Mouse (Mus musculus): Measurements from ENCODE around the gene Med27. TPM values are rescaled to one million over a fixed set of nuclear protein-coding genes. Genes with fewer than 3 reads are reported as not detected.

Med27 gene
- polyA plus RNA-seq, 1 experiment from 2014 or later, result 34.4 TPM

DNA sequence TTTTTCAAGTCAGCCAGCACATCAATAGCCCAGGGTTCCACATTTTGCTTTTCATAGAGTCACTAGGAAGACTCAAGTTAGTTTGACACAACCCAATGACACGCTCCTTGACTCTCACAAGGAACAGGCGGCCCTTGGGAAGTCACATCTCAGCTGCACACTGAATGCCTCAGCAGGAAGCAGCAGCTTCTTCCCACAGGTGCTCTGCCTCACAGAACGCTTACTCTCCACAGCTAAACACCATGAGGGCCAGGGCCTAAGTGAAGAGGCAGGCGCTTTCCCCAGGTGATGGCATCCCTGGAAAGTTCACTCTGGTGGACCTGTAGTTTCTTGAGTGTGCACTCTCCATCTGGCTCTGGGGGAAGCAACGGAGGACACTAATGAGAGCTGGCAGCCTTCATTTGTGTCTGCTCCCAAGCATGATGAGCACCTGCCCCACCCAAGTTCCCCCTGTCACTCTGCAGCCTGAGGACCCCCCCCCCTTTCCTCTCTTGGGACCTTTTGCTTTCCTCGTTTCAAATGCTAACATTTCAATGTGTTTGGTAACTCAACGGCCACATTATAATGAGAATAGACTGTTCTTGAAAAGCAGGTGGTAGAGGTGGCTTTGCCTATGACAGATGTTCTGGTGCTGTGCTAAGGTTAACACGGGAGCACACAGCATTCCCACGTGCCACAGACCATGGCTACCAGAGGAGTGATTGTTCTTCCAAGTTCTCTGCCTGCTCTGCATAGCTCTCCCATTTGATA lies 154.2 kb downstream of the Med27 start:
- Histone ChIP-seq H3K4me2 (no peak overlapping the region), H3K9ac (no peak overlapping the region), H3K4me1 (peaks cover 3% of the 10 kb centered on the region), H3K36me3 (peaks cover 14% of the 10 kb centered on the region), H3K27me3 (replicated peaks) (no peaks in the 10 kb centered on the region), H3K27ac (replicated peaks) (no peak overlapping the region), H3K4me3 (no peak overlapping the region), H3K9me3 (no peaks in the 10 kb centered on the region)
- 80% methylated on average over 9 of the region's 9 CpGs for WGBS
- ATAC-seq (ENCODE audit: extremely low read depth, insufficient number of reproducible peaks, low FRiP score, low TSS enrichment), result no peak

DNA sequence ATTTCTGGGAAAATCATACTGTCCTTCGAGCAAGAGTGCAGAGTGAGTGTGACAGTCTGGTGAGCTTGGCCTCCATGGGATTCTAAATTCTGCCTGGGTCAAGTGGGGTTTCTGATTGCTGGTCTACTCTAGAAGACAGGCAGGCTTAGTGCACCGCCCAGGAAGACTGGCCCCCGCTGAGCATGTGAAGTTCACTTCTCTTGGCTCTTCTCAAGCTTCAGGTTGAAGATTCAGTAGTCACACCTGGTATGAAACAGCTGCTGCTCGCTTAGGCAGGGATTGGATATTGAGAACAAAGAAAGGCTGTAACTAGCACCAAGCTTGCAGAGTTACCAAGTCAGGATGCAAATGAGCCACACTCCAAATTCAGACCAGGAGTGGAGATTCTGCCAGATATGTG lies 154.8 kb downstream of the Med27 start:
- no peak overlapping the region for H3K4me2 ChIP-seq
- no peaks in the 10 kb centered on the region for H3K9me3 ChIP-seq
- WGBS, result 58% methylated on average over 4 of the region's 4 CpGs
- no peak for ATAC-seq (ENCODE audit: extremely low read depth, insufficient number of reproducible peaks, low FRiP score, low TSS enrichment)
- H3K9ac ChIP-seq, result no peak overlapping the region
- no peak overlapping the region for H3K4me3 ChIP-seq
- peaks cover 6% of the 10 kb centered on the region for H3K4me1 ChIP-seq
- peaks cover 14% of the 10 kb centered on the region for H3K36me3 ChIP-seq
- no peaks in the 10 kb centered on the region for H3K27me3 ChIP-seq (replicated peaks)
- no peak overlapping the region for H3K27ac ChIP-seq (replicated peaks)

DNA sequence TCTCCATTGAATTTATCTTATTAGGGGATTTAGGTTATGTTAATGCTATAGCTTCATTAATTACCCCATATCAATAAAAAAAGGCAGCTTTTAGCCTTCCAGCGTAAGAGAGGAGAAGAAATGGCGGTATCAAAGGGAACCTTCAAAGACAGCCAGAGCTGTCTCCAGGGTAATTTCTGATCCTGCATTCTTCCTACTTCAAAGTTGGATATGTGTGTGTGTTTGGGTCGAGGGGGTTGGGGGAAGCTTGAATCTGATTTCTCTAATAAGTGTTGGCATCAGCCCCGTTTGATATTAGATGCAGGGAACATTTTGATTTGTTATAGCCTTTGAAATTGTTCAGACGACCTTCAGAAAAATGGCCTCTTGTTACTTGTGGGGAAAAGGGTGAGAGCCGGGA lies 158.2 kb downstream of the Med27 start:
- H3K27ac ChIP-seq (replicated peaks), result no peak overlapping the region
- H3K4me1 ChIP-seq, result peaks cover 6% of the 10 kb centered on the region
- WGBS, result 72% methylated on average over 6 of the region's 6 CpGs
- H3K27me3 ChIP-seq (replicated peaks), result no peaks in the 10 kb centered on the region
- no peak overlapping the region for H3K4me2 ChIP-seq
- no peak for ATAC-seq (ENCODE audit: extremely low read depth, insufficient number of reproducible peaks, low FRiP score, low TSS enrichment)
- H3K4me3 ChIP-seq, result no peak overlapping the region
- no peak overlapping the region for H3K9ac ChIP-seq
- no peaks in the 10 kb centered on the region for H3K9me3 ChIP-seq
- H3K36me3 ChIP-seq, result peaks cover 14% of the 10 kb centered on the region

DNA sequence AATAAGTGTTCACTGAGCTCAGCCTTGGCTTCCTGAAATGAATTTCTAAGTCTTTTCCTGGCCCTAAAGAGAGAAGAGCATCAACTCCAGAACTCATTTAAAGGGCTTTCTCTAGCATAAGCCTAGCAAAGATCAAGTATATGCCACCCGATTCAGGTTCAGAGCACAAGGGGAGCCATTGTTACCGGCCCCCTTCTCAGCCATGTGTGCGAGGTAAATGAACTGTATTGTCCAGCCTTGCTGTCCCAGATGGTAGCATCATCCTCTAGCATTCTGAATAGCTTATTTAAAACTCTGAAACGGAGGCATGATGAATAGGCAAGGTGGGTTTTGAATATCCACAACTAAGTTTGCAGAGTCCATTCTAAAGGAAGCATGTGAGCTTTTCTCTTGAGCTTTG lies 159.8 kb downstream of the Med27 start:
- WGBS, result 80% methylated on average over 4 of the region's 4 CpGs
- Histone ChIP-seq H3K9me3 (no peaks in the 10 kb centered on the region), H3K4me2 (no peak overlapping the region), H3K4me1 (peaks cover 6% of the 10 kb centered on the region), H3K27me3 (replicated peaks) (no peaks in the 10 kb centered on the region), H3K9ac (no peak overlapping the region), H3K36me3 (peaks cover 5% of the 10 kb centered on the region; the same call in 1 of the 2 replicates), H3K27ac (replicated peaks) (no peak overlapping the region), H3K4me3 (no peak overlapping the region)
- no peak for ATAC-seq (ENCODE audit: extremely low read depth, insufficient number of reproducible peaks, low FRiP score, low TSS enrichment)

DNA sequence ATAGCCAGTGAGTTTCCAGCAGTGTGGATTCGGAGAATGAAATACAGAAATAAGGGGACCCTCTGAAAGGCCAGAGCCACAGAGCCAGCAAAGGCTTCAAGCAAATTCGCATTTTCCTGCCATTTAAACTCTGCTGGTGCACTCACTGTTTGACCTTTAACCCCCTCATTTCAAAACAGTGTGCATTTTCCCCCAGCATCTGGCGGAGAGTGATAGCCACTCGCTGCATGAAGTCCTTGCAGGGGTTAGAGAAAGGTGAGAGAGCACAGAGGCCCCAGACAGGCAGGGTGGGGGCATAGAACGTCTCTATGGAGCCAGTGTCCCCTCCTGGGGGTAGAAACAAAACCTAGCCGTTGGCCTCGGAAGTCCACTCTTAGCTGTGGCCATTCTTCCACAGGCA lies 166.5 kb downstream of the Med27 start:
- WGBS, result 49% methylated on average over 7 of the region's 7 CpGs
- no peak for ATAC-seq (ENCODE audit: extremely low read depth, insufficient number of reproducible peaks, low FRiP score, low TSS enrichment)
- Histone ChIP-seq H3K9ac (peak overlapping the region; percentile 42; the same call in 1 of the 2 replicates), H3K4me1 (peaks cover 30% of the 10 kb centered on the region), H3K4me2 (no peak overlapping the region), H3K27ac (replicated peaks) (peak overlapping the region; percentile 53), H3K9me3 (no peaks in the 10 kb centered on the region), H3K4me3 (no peak overlapping the region), H3K27me3 (replicated peaks) (no peaks in the 10 kb centered on the region), H3K36me3 (no peaks in the 10 kb centered on the region)

DNA sequence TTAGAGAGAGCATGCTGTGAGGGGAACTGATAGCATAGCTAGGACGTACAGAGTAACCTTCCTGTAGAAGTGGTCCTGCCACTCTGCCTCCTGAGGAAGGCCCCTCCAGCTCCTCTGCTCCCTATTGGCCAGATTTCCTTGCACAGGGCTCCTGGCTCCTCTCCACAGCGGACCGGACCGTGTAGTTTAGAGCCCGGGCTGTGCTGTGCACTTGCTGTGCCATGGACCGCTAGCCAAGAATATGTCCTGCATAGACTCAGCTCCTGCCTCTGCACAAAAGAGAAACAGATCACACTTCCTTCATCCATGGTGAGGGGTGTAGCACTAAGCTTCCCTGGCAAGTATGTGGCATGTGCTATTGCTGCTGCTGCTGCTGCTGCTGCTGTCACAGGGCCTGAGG lies 168.2 kb downstream of the Med27 start:
- WGBS, result 85% methylated on average over 6 of the region's 6 CpGs
- H3K36me3 ChIP-seq, result no peaks in the 10 kb centered on the region
- no peak overlapping the region for H3K9ac ChIP-seq
- H3K9me3 ChIP-seq, result no peaks in the 10 kb centered on the region
- no peak overlapping the region for H3K4me2 ChIP-seq
- peaks cover 30% of the 10 kb centered on the region for H3K4me1 ChIP-seq
- no peaks in the 10 kb centered on the region for H3K27me3 ChIP-seq (replicated peaks)
- ATAC-seq (ENCODE audit: extremely low read depth, insufficient number of reproducible peaks, low FRiP score, low TSS enrichment), result no peak
- no peak overlapping the region for H3K27ac ChIP-seq (replicated peaks)
- no peak overlapping the region for H3K4me3 ChIP-seq

DNA sequence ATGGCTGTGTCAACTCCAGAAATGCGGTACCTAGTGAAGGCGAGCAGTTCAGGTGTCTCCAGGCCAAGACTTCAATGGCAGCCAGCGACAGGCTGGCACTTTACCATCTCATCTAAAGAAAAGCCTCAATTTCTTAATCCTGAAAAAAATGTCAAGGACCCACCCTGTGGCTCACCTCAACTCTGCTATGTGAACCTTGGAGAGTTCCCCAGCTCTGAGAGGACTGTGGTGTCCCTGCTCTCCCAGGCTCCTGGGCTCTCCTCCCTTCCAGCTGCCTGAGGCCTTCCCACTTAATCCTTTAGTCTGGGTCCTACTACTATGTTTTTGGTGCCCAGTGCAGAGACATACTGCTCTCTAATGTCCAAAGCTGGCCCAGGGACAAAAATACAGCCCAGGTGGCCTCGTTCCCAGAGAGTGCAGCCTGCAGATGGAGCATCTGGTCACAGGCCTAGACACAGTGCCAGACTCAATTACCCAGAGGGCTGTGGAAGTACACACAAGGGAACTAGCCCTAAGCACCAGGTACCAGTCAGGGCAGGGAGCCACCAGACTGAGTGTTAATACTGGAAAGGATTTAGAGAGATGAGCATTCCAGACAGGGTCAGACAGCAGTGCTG lies 169.3 kb downstream of the Med27 start:
- Histone ChIP-seq H3K27ac (replicated peaks) (no peak overlapping the region), H3K4me2 (no peak overlapping the region), H3K27me3 (replicated peaks) (no peaks in the 10 kb centered on the region), H3K4me1 (peaks cover 30% of the 10 kb centered on the region), H3K36me3 (no peaks in the 10 kb centered on the region), H3K9ac (no peak overlapping the region), H3K4me3 (no peak overlapping the region), H3K9me3 (no peaks in the 10 kb centered on the region)
- 82% methylated on average over 4 of the region's 4 CpGs for WGBS
- ATAC-seq (ENCODE audit: extremely low read depth, insufficient number of reproducible peaks, low FRiP score, low TSS enrichment), result no peak

DNA sequence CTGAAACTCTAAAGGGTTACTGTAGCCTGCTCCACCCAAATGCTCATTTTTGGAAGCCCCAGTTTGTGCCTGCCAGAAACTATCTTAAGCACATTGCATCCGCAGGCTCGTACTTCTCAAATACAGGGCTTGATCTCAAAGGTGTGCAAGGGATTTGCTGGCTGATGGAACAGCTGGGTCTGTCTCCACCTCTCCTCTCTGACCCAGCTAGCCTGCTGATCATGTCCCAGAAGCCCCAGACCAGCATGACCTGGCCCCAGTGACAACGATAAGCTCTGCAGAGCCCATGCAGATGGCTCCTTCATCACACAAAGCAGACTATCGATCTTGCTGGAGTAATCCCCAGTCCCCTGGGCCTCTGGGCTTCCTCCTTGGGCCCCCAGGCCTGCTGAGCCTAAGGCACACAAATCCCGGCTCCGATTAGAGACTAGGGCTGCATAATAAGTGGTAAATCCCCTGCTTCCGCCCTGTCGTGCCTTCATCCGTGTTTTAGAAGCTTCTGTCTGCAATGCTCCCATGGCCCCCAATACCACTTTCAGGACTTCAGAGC lies 170.1 kb downstream of the Med27 start:
- H3K9me3 ChIP-seq, result no peaks in the 10 kb centered on the region
- H3K4me1 ChIP-seq, result peaks cover 34% of the 10 kb centered on the region
- no peak for ATAC-seq (ENCODE audit: extremely low read depth, insufficient number of reproducible peaks, low FRiP score, low TSS enrichment)
- no peaks in the 10 kb centered on the region for H3K27me3 ChIP-seq (replicated peaks)
- H3K27ac ChIP-seq (replicated peaks), result no peak overlapping the region
- H3K4me3 ChIP-seq, result no peak overlapping the region
- H3K4me2 ChIP-seq, result no peak overlapping the region
- WGBS, result 31% methylated on average over 9 of the region's 9 CpGs
- H3K9ac ChIP-seq, result peak overlapping the region; percentile 15; the same call in 1 of the 2 replicates
- H3K36me3 ChIP-seq, result no peaks in the 10 kb centered on the region

DNA sequence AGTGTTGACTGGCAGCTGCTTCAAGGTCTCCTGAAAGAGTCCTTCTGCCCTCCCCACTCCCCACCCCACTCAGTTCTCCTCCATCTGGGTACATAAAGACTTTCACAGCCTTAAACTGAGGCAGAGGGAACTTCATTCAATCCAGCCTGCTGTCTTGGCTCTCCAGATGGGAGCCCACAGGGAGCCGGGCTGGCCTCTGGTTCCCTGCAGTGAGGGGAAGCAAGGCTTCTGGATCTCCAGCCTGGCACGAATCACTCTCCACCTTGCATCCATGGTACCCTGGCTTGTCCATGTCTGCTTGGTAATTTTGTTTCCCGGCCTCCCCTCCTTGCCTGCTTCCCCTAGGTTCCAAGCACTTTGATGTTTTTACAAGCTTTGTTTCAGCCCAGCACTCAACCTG lies 172.8 kb downstream of the Med27 start:
- WGBS, result 53% methylated on average over 3 of the region's 3 CpGs
- Histone ChIP-seq H3K4me1 (peaks cover 32% of the 10 kb centered on the region), H3K27me3 (replicated peaks) (no peaks in the 10 kb centered on the region)

DNA sequence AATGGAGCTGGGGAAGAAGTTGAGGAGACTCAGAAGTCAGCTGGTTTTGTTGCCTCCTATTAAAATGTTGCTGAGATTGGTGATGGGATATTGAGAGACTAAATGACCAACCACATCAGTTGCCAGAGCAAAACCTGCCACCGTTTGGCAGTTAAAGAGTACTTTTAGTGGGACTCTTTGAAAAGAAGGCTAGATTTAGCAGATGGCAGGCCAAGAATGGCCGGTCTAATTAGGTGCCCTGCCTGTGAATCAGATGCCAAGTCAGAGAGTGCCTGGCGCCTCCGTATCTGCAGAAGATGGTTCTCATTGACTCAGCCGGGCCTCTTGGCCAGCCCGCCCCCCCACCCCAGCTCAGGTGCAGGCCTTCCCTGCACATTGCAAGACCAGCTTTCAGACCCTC lies 173.6 kb downstream of the Med27 start:
- Histone ChIP-seq H3K4me1 (peaks cover 40% of the 10 kb centered on the region), H3K36me3 (no peaks in the 10 kb centered on the region), H3K27ac (replicated peaks) (no peak overlapping the region), H3K9me3 (no peaks in the 10 kb centered on the region), H3K27me3 (replicated peaks) (no peaks in the 10 kb centered on the region), H3K4me3 (no peak overlapping the region), H3K4me2 (no peak overlapping the region), H3K9ac (no peak overlapping the region)
- no peak for ATAC-seq (ENCODE audit: extremely low read depth, insufficient number of reproducible peaks, low FRiP score, low TSS enrichment)
- 81% methylated on average over 6 of the region's 6 CpGs for WGBS

More for the DNA sequence above, 172.8 kb downstream of the Med27 start:
- H3K4me3 ChIP-seq, result no peak overlapping the region
- H3K27ac ChIP-seq (replicated peaks), result no peak overlapping the region
- H3K4me2 ChIP-seq, result no peak overlapping the region
- no peak overlapping the region for H3K9ac ChIP-seq
- H3K9me3 ChIP-seq, result no peaks in the 10 kb centered on the region
- no peak for ATAC-seq (ENCODE audit: extremely low read depth, insufficient number of reproducible peaks, low FRiP score, low TSS enrichment)
- no peaks in the 10 kb centered on the region for H3K36me3 ChIP-seq

DNA sequence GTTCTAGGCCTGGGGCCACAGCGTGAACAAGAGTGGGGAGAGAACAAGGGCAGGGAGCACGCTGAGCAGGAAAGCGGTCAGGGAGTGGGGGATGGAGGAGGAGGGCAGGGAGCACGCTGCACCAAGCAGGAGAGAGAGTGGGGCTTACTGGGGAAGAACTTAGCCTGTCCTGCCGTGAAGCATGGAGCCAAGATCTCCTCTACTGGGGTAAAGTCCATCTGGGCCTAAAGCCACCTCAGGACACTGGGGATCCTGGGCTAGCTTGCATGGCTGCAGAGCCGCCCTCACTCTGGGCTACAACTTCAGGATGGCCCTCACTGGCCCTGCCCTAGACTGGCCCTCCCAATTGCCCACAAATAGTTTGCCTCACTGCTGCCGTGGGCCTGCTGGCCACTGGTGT lies 174.9 kb downstream of the Med27 start:
- H3K27me3 ChIP-seq (replicated peaks), result no peaks in the 10 kb centered on the region
- H3K4me1 ChIP-seq, result peaks cover 53% of the 10 kb centered on the region
- H3K27ac ChIP-seq (replicated peaks), result no peak overlapping the region
- H3K9ac ChIP-seq, result no peak overlapping the region
- H3K4me2 ChIP-seq, result no peak overlapping the region
- 80% methylated on average over 7 of the region's 7 CpGs for WGBS
- H3K36me3 ChIP-seq, result no peaks in the 10 kb centered on the region
- no peaks in the 10 kb centered on the region for H3K9me3 ChIP-seq
- no peak for ATAC-seq (ENCODE audit: extremely low read depth, insufficient number of reproducible peaks, low FRiP score, low TSS enrichment)
- no peak overlapping the region for H3K4me3 ChIP-seq

Data from heart, embryonic 13.5 days (tissue).